14 mouse cellular contexts compared by ENCODE assay signal in genomic region chr7:143355831-143356230, GRCm38 (mm10).
"Had no signal": no experiment of that assay in that cellular context is flagged by ENCODE, and none has a peak within 500 bp of the region (broad histone marks: within the 10 kb centered on the region; RNA-seq: fewer than 3 reads in every experiment).

No protein-coding gene starts in this region.

- H3K4me2 ChIP-seq: liver, embryonic 11.5 days; liver, embryonic 15.5 days; midbrain, embryonic 13.5 days; neural tube, embryonic 15.5 days had no signal

- DNase-seq: kidney, postnatal 14 days; lung, adult 2 months; lung, postnatal 36 days; right cerebral cortex, adult 18-20 months; thymus, adult 18-20 months; thymus, postnatal 14 days had no signal

- H3K27ac ChIP-seq: left cerebral cortex, adult 2 months; limb, embryonic 10.5 days; liver, embryonic 15.5 days; midbrain, embryonic 13.5 days; neural tube, embryonic 15.5 days had no signal

- H3K27me3 ChIP-seq: liver, embryonic 15.5 days; midbrain, embryonic 13.5 days; neural tube, embryonic 15.5 days had no signal

- H3K9ac ChIP-seq: liver, embryonic 15.5 days; midbrain, embryonic 13.5 days; neural tube, embryonic 15.5 days had no signal

- ATAC-seq: lung, postnatal 0 days; midbrain, embryonic 13.5 days had no signal

- H3K9me3 ChIP-seq: limb, embryonic 10.5 days; liver, embryonic 15.5 days; midbrain, embryonic 13.5 days; neural tube, embryonic 15.5 days had no signal

- H3K4me3 ChIP-seq: left cerebral cortex, adult 2 months; limb, embryonic 10.5 days; liver, embryonic 15.5 days; midbrain, embryonic 13.5 days; myocyte; neural tube, embryonic 15.5 days had no signal

- H3K4me1 ChIP-seq: midbrain, embryonic 13.5 days; neural tube, embryonic 15.5 days had no signal

- H3K36me3 ChIP-seq: limb, embryonic 10.5 days; liver, embryonic 15.5 days; midbrain, embryonic 13.5 days; neural tube, embryonic 15.5 days had no signal
